Mouse (Mus musculus) G1E (cell line): ENCODE results near the gene Stard3.

ENCODE experiments used
- CTCF ChIP-seq: IDR thresholded peaks from 2 replicates; pipeline ENCODE4 v1.5.1; 2012; ENCODE audit warnings: low read depth, low read length, inconsistent platforms, mixed read lengths
- GATA1 ChIP-seq: IDR thresholded peaks from 2 replicates; pipeline ENCODE4 v1.6.1; 2012; ENCODE audit warnings: borderline replicate concordance, low read length, inconsistent platforms, mixed read lengths
- GATA2 ChIP-seq: IDR thresholded peaks from 2 replicates; pipeline ENCODE4 v1.6.1; 2012; ENCODE audit warnings: low read depth, low read length, inconsistent platforms, borderline replicate concordance
- POLR2AphosphoS5 ChIP-seq: IDR thresholded peaks from 2 replicates; pipeline ENCODE4 v1.6.1; 2012; ENCODE audit warnings: low read depth, low read length, inconsistent platforms; ENCODE audit not compliant: insufficient replicate concordance

DNA sequence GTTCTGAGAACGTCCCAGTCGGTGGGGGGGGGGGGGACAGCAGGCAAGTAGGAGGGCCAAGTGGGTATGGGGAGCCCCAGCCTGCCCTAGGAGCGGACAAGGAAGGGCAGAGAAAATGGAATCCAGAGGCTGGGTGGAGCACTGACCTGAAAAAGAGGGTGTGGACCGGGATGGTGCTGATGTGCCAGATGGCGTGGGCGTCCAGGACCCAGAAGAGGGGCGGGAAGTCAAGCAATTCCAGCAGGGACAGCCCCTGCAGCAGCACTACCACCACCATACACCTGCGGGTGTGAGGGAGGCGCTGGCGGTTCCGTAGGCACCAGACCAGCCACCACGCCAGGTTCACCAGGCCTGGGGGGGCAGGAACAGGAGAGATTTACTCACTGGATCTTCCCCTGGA is 32.0 kb downstream of the Stard3 start:
- TF ChIP-seq CTCF (no peak), POLR2AphosphoS5 (no peak), GATA1 (no peak), GATA2 (no peak)
